Mouse (Mus musculus) liver, postnatal 0 days (tissue): ENCODE results near the gene Efhd1. TPM values are rescaled to one million over a fixed set of nuclear protein-coding genes. Genes with fewer than 3 reads are reported as not detected.

ENCODE experiments used
- ATAC-seq: fragments of 200-750 bp; cut with Nextera tagmentation; 2 replicates; pipeline ENCODE4 v1.8.0; 2017; ENCODE audit warnings: mild to moderate bottlenecking, moderate library complexity
- DNase-seq: peaks from one replicate; pipeline ENCODE4 v3.0.0-alpha.2; 2016
- H3K27ac ChIP-seq: fragments of 300-500 bp; sonication (generic); 2 replicates; pipeline ENCODE4 v1.5.1; 2014; ENCODE audit warnings: antibody characterized with exemption, moderate library complexity, mild to moderate bottlenecking, low read depth
- H3K27me3 ChIP-seq: fragments of 300-500 bp; sonication (generic); 2 replicates; pipeline ENCODE4 v1.6.1; 2014; ENCODE audit warnings: low read length, control low read depth, mixed read lengths; ENCODE audit not compliant: insufficient read depth
- H3K36me3 ChIP-seq: fragments of 300-500 bp; sonication (generic); replicated peaks from 2 replicates; pipeline ENCODE4 v1.6.1; 2014; ENCODE audit warnings: mild to moderate bottlenecking, control low read depth, low read length, moderate library complexity, mixed read lengths; ENCODE audit not compliant: insufficient read depth
- H3K4me1 ChIP-seq: fragments of 300-500 bp; sonication (generic); 2 replicates; pipeline ENCODE4 v1.6.1; 2014; ENCODE audit warnings: antibody characterized with exemption, mild to moderate bottlenecking, control low read depth; ENCODE audit not compliant: insufficient read depth
- H3K4me2 ChIP-seq: fragments of 300-500 bp; sonication (generic); 2 replicates; pipeline ENCODE4 v1.6.1; 2014; ENCODE audit warnings: low read depth, mild to moderate bottlenecking, low read length, moderate library complexity, mixed read lengths
- H3K4me3 ChIP-seq: fragments of 300-500 bp; sonication (generic); 2 replicates; pipeline ENCODE4 v1.5.1; 2014; ENCODE audit warnings: low read depth, low read length
- H3K9ac ChIP-seq: fragments of 300-500 bp; sonication (generic); replicated peaks from 2 replicates; pipeline ENCODE4 v1.6.1; 2014; ENCODE audit warnings: mild to moderate bottlenecking, moderate library complexity
- H3K9me3 ChIP-seq: fragments of 300-500 bp; sonication (generic); 2 replicates; pipeline ENCODE4 v1.6.1; 2016; ENCODE audit warnings: mild to moderate bottlenecking, control low read depth, low read length, mixed read lengths
- CTCF ChIP-seq: sonication (generic); IDR thresholded peaks from 2 replicates; pipeline ENCODE4 v1.5.1; 2016; ENCODE audit warnings: antibody characterized with exemption, low read depth
- EP300 ChIP-seq: IDR thresholded peaks from 2 replicates; pipeline ENCODE4 v1.6.1; 2016; ENCODE audit warnings: antibody characterized with exemption, low read depth, mild to moderate bottlenecking
- WGBS: fragments of 180-500 bp; shearing (Covaris S2); extraction: QIAGEN DNeasy Blood & Tissue Kit; methylation state at CpG from one replicate; pipeline ENCODE4 v1.1.7; 2014; ENCODE audit not compliant: insufficient replicate concordance; 5-methylcytosine and 5-hydroxymethylcytosine counted together
- polyA plus RNA-seq: library from polyadenylated mRNA; unstranded; fragments of >200 nt; fragmentation: Nextera tagmentation; extraction: Ambion mirVana; gene quantifications from 2 replicates; pipeline ENCODE4 v1.2.1, GENCODE M21; 2015

Efhd1 gene
- polyA plus RNA-seq, 1 experiment from 2014 or later, result 0.26 TPM

DNA sequence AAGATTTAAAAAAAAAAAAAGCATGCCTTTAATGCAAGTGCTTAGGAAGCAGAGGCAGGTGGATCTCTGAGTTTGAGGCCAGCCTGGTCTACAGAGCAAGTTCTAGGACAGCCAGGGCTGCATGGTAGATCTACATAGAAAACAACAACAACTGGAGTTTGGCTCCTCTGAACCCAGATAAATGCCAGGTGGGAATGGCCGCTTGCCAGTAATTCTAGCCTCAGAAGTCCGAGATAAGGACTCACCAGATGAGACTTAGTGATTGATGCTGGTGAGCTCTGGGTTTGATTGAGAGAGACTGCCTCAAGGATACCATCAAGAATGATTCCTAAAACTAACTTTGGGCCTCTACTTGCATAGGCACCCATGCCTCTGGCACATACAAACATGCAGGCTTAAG, 86.4 kb downstream of the Efhd1 start:
- no peak for TF ChIP-seq EP300
- no peak for DNase-seq
- no peaks in the 10 kb centered on the region for H3K27me3 ChIP-seq
- H3K4me1 ChIP-seq, result no peaks in the 10 kb centered on the region
- no peaks in the 10 kb centered on the region for H3K9me3 ChIP-seq
- H3K4me2 ChIP-seq, result no peak overlapping the region
- H3K9ac ChIP-seq, result no peak overlapping the region
- H3K36me3 ChIP-seq, result peaks cover 12% of the 10 kb centered on the region
- ATAC-seq, result no peak
- H3K27ac ChIP-seq, result no peak overlapping the region
- WGBS, result 80% methylated on average over 2 of the region's 2 CpGs
- no peak overlapping the region for H3K4me3 ChIP-seq

GRCm38 (mm10) chr1:87360276-87360675, 96.1 kb downstream of the Efhd1 start:
- ATAC-seq (no peak), DNase-seq (no peak)
- 48% methylated on average over 1 of the region's 1 CpGs for WGBS

More at GRCm38 (mm10) chr1:87360276-87360675, 96.1 kb downstream of the Efhd1 start:
- Histone ChIP-seq H3K27ac (0 out of 2 replicates have a peak overlapping the region, but pooled peaks have one; percentile 16), H3K9ac (no peak overlapping the region), H3K36me3 (peaks cover 11% of the 10 kb centered on the region), H3K27me3 (no peaks in the 10 kb centered on the region), H3K4me2 (no peak overlapping the region), H3K9me3 (no peaks in the 10 kb centered on the region), H3K4me3 (no peak overlapping the region), H3K4me1 (no peaks in the 10 kb centered on the region)
- TF ChIP-seq EP300 (no peak), CTCF (no peak)

Other genes starting within 250 kb of the Efhd1 start
- not detected in 2 replicates for gene Alppl2, start 174.4 kb upstream of the Efhd1 start, polyA plus RNA-seq
- gene Alpi, start 162.8 kb upstream of the Efhd1 start, polyA plus RNA-seq, result not detected in 2 replicates
- not detected in 2 replicates for gene Akp3, start 139.4 kb upstream of the Efhd1 start, polyA plus RNA-seq
- gene Ecel1, start 107.8 kb upstream of the Efhd1 start, polyA plus RNA-seq, result 0.16 and 0.32 TPM in 2 replicates
- not detected in 2 replicates for gene Prss56, start 81.0 kb upstream of the Efhd1 start, polyA plus RNA-seq
- 0.04 TPM in 1 of 2 replicates, not detected in the other for gene Chrnd, start 73.8 kb upstream of the Efhd1 start, polyA plus RNA-seq
- 0.19 TPM in 1 of 2 replicates, not detected in the other for gene Chrng, start 59.7 kb upstream of the Efhd1 start, polyA plus RNA-seq
- gene Eif4e2, start 50.4 kb upstream of the Efhd1 start, polyA plus RNA-seq, result 84.7 and 91.7 TPM in 2 replicates
- gene Gigyf2, start 62.6 kb downstream of the Efhd1 start, polyA plus RNA-seq, result 12.1 and 13.3 TPM in 2 replicates
- not detected in 2 replicates for gene Kcnj13, start 130.4 kb downstream of the Efhd1 start, polyA plus RNA-seq
- gene Snorc, start 205.9 kb downstream of the Efhd1 start, polyA plus RNA-seq, result 0.25 and 0.34 TPM in 2 replicates
- gene Neu2, start 245.5 kb downstream of the Efhd1 start, polyA plus RNA-seq, result 0.54 and 0.67 TPM in 2 replicates